Mouse (Mus musculus): Measurements from ENCODE around the gene Hils1. TPM values are rescaled to one million over a fixed set of nuclear protein-coding genes. Genes with fewer than 3 reads are reported as not detected.

Gene Hils1
- total and polyA plus RNA-seq, 3 experiments, result not detected

GRCm38 (mm10) chr11:94971895-94972615 is 4.7 kb downstream of the Hils1 start:
- Histone ChIP-seq H3K9ac (ENCODE audit: control insufficient read depth, low read depth, low read length, poor library complexity, severe bottlenecking) (no peak overlapping the region), H3K27ac (ENCODE audit: control insufficient read depth, low read depth, low read length) (no peak overlapping the region), H3K79me2 (ENCODE audit: control insufficient read depth, insufficient read depth, low read length, poor library complexity) (no peaks in the 10 kb centered on the region), H3K36me3 (ENCODE audit: control insufficient read depth in 1 of 2, insufficient read depth in 2 of 2, low read length in 2 of 2) (no peaks in the 10 kb centered on the region), H3K4me3 (ENCODE audit: control insufficient read depth in 1 of 2, insufficient read depth in 1 of 2, low read depth in 2 of 2, low read length in 2 of 2) (no peak overlapping the region), H3K9me3 (replicated peaks; ENCODE audit: insufficient read depth, low read length) (no peaks in the 10 kb centered on the region), H3K4me1 (ENCODE audit: control insufficient read depth in 1 of 2, insufficient read depth in 2 of 2, low read length in 2 of 2) (peaks cover 0 to 3% of the 10 kb centered on the region in 2 experiments; a peak in 1 of 4 replicates), H3K27me3 (ENCODE audit: control insufficient read depth in 1 of 2, insufficient read depth in 2 of 2, low read length in 2 of 2) (peaks cover 14% of the 10 kb centered on the region in 2 experiments)
- TF ChIP-seq CTCF (IDR thresholded peaks at IDR 0.05 in 2 of 3, conservative IDR thresholded peaks at IDR 0.05 in 1 of 3; ENCODE audit: control insufficient read depth in 1 of 3, insufficient read depth in 1 of 3, low read depth in 2 of 3, low read length in 3 of 3, poor library complexity in 1 of 3, severe bottlenecking in 1 of 3) (no peak), HCFC1 (IDR thresholded peaks at IDR 0.05; ENCODE audit: low read depth, low read length) (no peak), MYB (IDR thresholded peaks at IDR 0.05; ENCODE audit: low read depth, low read length) (no peak), NELFE (IDR thresholded peaks at IDR 0.05; ENCODE audit: low read depth, low read length) (no peak), TCF12 (IDR thresholded peaks at IDR 0.05; ENCODE audit: low read depth, low read length) (no peak), TAL1 (IDR thresholded peaks at IDR 0.05; ENCODE audit: low read length) (no peak), UBTF (IDR thresholded peaks at IDR 0.05; ENCODE audit: borderline replicate concordance, insufficient read depth, low read depth, low read length) (no peak), BHLHE40 (IDR thresholded peaks at IDR 0.05; ENCODE audit: borderline replicate concordance, low read depth, low read length) (no peak), ZC3H11A (IDR thresholded peaks at IDR 0.05; ENCODE audit: low read depth, low read length) (no peak), ETS1 (IDR thresholded peaks at IDR 0.05; ENCODE audit: low read depth, low read length) (no peak), EP300 (IDR thresholded peaks at IDR 0.05; ENCODE audit: low read depth in 1 of 2, low read length in 2 of 2) (no peak), ZNF384 (IDR thresholded peaks at IDR 0.05; ENCODE audit: low read depth, low read length) (no peak), ZMIZ1 (IDR thresholded peaks at IDR 0.05; ENCODE audit: low read depth, low read length) (no peak), RCOR1 (IDR thresholded peaks at IDR 0.05; ENCODE audit: low read depth, low read length) (no peak)
- no peak for DNase-seq (ENCODE audit: low read depth, low spot score)

- no peaks in the 10 kb centered on the region for H3K79me2 ChIP-seq (ENCODE audit: control insufficient read depth, insufficient read depth, low read length, poor library complexity)
- no peak overlapping the region for H3K9ac ChIP-seq (ENCODE audit: control insufficient read depth, low read depth, low read length, poor library complexity, severe bottlenecking)
- no peaks in the 10 kb centered on the region for H3K9me3 ChIP-seq (replicated peaks; ENCODE audit: insufficient read depth, low read length)
- TF ChIP-seq POLR2A (IDR thresholded peaks at IDR 0.05; ENCODE audit: control insufficient read depth in 1 of 2, insufficient read depth in 1 of 2, low read depth in 1 of 2, low read length in 2 of 2, poor library complexity in 1 of 2), result no peak
- no peak for TF ChIP-seq CHD1 (IDR thresholded peaks at IDR 0.05; ENCODE audit: low read depth, low read length)
- TF ChIP-seq POLR2AphosphoS2 (IDR thresholded peaks at IDR 0.05; ENCODE audit: low read length), result no peak
- no peak for TF ChIP-seq UBTF (IDR thresholded peaks at IDR 0.05; ENCODE audit: borderline replicate concordance, insufficient read depth, low read depth, low read length)
- TF ChIP-seq JUND (IDR thresholded peaks at IDR 0.05; ENCODE audit: low read depth, low read length), result no peak
- TF ChIP-seq RAD21 (IDR thresholded peaks at IDR 0.05; ENCODE audit: low read depth, low read length), result no peak
- TF ChIP-seq NRF1 (IDR thresholded peaks at IDR 0.05; ENCODE audit: insufficient read depth, low read depth, low read length, poor library complexity, severe bottlenecking), result no peak
- TF ChIP-seq ZMIZ1 (IDR thresholded peaks at IDR 0.05; ENCODE audit: low read depth, low read length), result no peak
- TF ChIP-seq ELF1 (IDR thresholded peaks at IDR 0.05; ENCODE audit: low read depth, low read length), result no peak
- TF ChIP-seq TBP (IDR thresholded peaks at IDR 0.05; ENCODE audit: low read depth, low read length), result no peak
- no peak for TF ChIP-seq NELFE (IDR thresholded peaks at IDR 0.05; ENCODE audit: low read depth, low read length)
- TF ChIP-seq MYC (IDR thresholded peaks at IDR 0.05; ENCODE audit: low read depth, low read length), result no peak
- TF ChIP-seq MXI1 (IDR thresholded peaks at IDR 0.05; ENCODE audit: low read depth, low read length), result no peak
- TF ChIP-seq MAX (IDR thresholded peaks at IDR 0.05; ENCODE audit: low read length), result no peak
- no peak for TF ChIP-seq EP300 (IDR thresholded peaks at IDR 0.05; ENCODE audit: low read depth in 1 of 2, low read length in 2 of 2)
- no peak for TF ChIP-seq USF1 (IDR thresholded peaks at IDR 0.05; ENCODE audit: low read depth, low read length)
- TF ChIP-seq MAFK (IDR thresholded peaks at IDR 0.05; ENCODE audit: borderline replicate concordance, low read depth, low read length), result no peak
- peaks cover 7 to 10% of the 10 kb centered on the region in 2 experiments for H3K27me3 ChIP-seq (ENCODE audit: control insufficient read depth in 1 of 2, insufficient read depth in 2 of 2, low read length in 2 of 2)
- DNase-seq (ENCODE audit: low read depth, low spot score), result no peak
- H3K4me1 ChIP-seq (ENCODE audit: control insufficient read depth in 1 of 2, insufficient read depth in 2 of 2, low read length in 2 of 2), result peaks cover 0 to 3% of the 10 kb centered on the region in 2 experiments; a peak in 1 of 4 replicates
- H3K4me3 ChIP-seq (ENCODE audit: control insufficient read depth in 1 of 2, insufficient read depth in 1 of 2, low read depth in 2 of 2, low read length in 2 of 2), result no peak overlapping the region
- no peak overlapping the region for H3K27ac ChIP-seq (ENCODE audit: control insufficient read depth, low read depth, low read length)
- H3K36me3 ChIP-seq (ENCODE audit: control insufficient read depth in 1 of 2, insufficient read depth in 2 of 2, low read length in 2 of 2), result no peaks in the 10 kb centered on the region; a peak in 1 of 4 replicates
Observed at GRCm38 (mm10) chr11:94972887-94973286, 5.5 kb downstream of the Hils1 start.
